Mouse (Mus musculus) hindbrain, embryonic 14.5 days (tissue): ENCODE measurements around the gene U2surp. TPM values are rescaled to one million over a fixed set of nuclear protein-coding genes. Genes with fewer than 3 reads are reported as not detected.
A peak's percentile ranks its signal among the peaks of the same experiment; 100 is the strongest.
"Not testable (repeated sequence)": the region's sequence is repeated elsewhere in the genome, so short reads cannot be mapped to it uniquely, and the experiment has no call there.

Experiments used
- ATAC-seq: fragments of 200-750 bp; cut with Nextera tagmentation; 2 replicates; pipeline ENCODE4 v1.8.0; 2017; ENCODE audit warnings: moderate number of reproducible peaks, mild to moderate bottlenecking, moderate TSS enrichment, moderate library complexity; ENCODE audit not compliant: low FRiP score
- DNase-seq: peaks from one replicate; pipeline ENCODE4 v3.0.0-alpha.2; 2015; ENCODE audit warnings: low spot score
- H3K27ac ChIP-seq: fragments of 300-500 bp; sonication (generic); 2 replicates; pipeline ENCODE4 v1.5.1; 2014; ENCODE audit warnings: mild to moderate bottlenecking, moderate library complexity
- H3K27me3 ChIP-seq: fragments of 300-500 bp; sonication (generic); 2 replicates; pipeline ENCODE4 v1.6.1; 2014; ENCODE audit warnings: mild to moderate bottlenecking, low read length, mixed read lengths; ENCODE audit not compliant: control insufficient read depth, insufficient read depth
- H3K36me3 ChIP-seq: fragments of 300-500 bp; sonication (generic); replicated peaks from 2 replicates; pipeline ENCODE4 v1.6.1; 2014; ENCODE audit not compliant: control insufficient read depth, insufficient read depth
- H3K4me1 ChIP-seq: fragments of 300-500 bp; sonication (generic); replicated peaks from 2 replicates; pipeline ENCODE4 v1.6.1; 2014; ENCODE audit warnings: antibody characterized with exemption, low read length, mixed read lengths; ENCODE audit not compliant: control insufficient read depth, insufficient read depth
- H3K4me2 ChIP-seq: fragments of 300-500 bp; sonication (generic); replicated peaks from 2 replicates; pipeline ENCODE4 v1.6.1; 2014; ENCODE audit warnings: mild to moderate bottlenecking, moderate library complexity
- H3K4me3 ChIP-seq: fragments of 300-500 bp; sonication (generic); replicated peaks from 2 replicates; pipeline ENCODE4 v1.5.1; 2014; ENCODE audit warnings: mild to moderate bottlenecking, low read length
- H3K9ac ChIP-seq: fragments of 300-500 bp; sonication (generic); 2 replicates; pipeline ENCODE4 v1.6.1; 2014
- H3K9me3 ChIP-seq: fragments of 300-500 bp; sonication (generic); 2 replicates; pipeline ENCODE4 v1.6.1; 2016; ENCODE audit warnings: low read length; ENCODE audit not compliant: control insufficient read depth
- WGBS: fragments of 180-500 bp; shearing (Covaris S2); extraction: QIAGEN DNeasy Blood & Tissue Kit; methylation state at CpG from one replicate; pipeline ENCODE4 v1.1.7; 2014; 5-methylcytosine and 5-hydroxymethylcytosine counted together
- polyA plus RNA-seq: library from polyadenylated mRNA; unstranded; fragments of >200 nt; fragmentation: Nextera tagmentation; extraction: Ambion mirVana; gene quantifications from 2 replicates; pipeline ENCODE4 v1.2.1, GENCODE M21; 2014

Gene U2surp
- polyA plus RNA-seq, 1 experiment from 2014 or later, result 119 TPM

DNA sequence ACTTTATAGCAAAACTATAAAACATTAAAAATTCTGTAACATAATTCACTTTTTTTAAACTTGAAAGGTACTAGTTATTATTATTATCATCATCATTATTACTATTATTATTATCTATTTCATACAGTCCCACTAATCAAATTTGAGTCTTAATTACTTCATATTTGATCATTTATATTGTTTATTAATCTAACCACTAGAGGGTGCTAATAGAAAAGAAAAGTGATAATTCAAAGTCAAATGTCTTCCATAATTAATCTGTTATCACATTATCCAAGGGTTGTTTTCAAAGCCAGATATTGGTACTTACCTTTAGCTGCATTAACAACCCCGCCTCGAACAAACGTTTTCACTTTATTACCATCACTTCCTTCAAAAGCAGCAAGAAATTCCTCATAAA lies 18.4 kb downstream of the U2surp start:
- Histone ChIP-seq H3K9me3 (no peaks in the 10 kb centered on the region), H3K27ac (no peak overlapping the region), H3K4me2 (no peak overlapping the region), H3K4me1 (no peaks in the 10 kb centered on the region), H3K36me3 (peaks cover 50% of the 10 kb centered on the region), H3K27me3 (no peaks in the 10 kb centered on the region), H3K4me3 (no peak overlapping the region), H3K9ac (no peak overlapping the region)
- no peak for ATAC-seq
- WGBS, result 94% methylated on average over 3 of the region's 3 CpGs
- DNase-seq, result peak; percentile 44

DNA sequence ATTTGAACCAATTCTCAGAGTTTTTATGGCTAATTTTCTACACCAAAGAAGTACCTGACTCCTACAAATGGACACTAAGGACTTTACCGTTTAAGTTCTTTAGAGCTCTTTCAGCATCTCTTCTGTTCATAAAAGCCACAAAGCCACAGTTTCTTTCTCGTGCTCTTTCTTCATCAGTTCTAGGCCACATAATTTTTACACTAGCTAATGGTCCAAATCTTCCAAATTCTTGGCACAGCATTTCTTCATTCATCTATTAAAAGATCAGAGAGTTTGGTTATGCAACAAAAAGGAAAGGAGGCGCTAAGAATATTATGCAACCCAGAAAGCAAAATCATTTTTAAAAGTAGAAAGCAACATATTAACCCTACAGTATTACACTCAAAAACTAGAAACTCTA lies 21.8 kb downstream of the U2surp start:
- 94% methylated on average over 3 of the region's 3 CpGs for WGBS
- H3K4me2 ChIP-seq, result no peak overlapping the region
- no peak overlapping the region for H3K27ac ChIP-seq
- H3K36me3 ChIP-seq, result peaks cover 54% of the 10 kb centered on the region
- ATAC-seq (no peak), DNase-seq (no peak)
- no peaks in the 10 kb centered on the region for H3K27me3 ChIP-seq
- no peaks in the 10 kb centered on the region for H3K4me1 ChIP-seq
- H3K9ac ChIP-seq, result no peak overlapping the region
- no peak overlapping the region for H3K4me3 ChIP-seq
- H3K9me3 ChIP-seq, result no peaks in the 10 kb centered on the region

DNA sequence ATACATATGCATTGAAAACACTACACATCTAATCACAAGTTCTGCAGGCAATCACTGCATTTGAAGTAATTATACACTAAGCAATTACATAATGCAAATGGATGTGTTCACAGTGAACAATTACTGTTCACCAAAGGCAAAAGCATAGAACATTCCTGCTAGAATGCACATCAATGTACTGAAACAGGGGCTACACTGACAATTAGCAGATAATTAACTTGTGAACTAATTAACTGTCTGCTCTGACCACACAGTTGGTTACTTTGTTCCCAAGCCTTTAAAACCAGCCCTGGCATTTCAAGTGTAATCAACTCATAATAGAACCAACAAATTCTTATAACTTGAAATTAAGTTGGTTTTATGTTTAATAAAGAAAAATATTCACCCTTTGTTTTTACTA lies 22.9 kb downstream of the U2surp start:
- Histone ChIP-seq H3K36me3 (peaks cover 61% of the 10 kb centered on the region), H3K9ac (no peak overlapping the region), H3K4me1 (no peaks in the 10 kb centered on the region), H3K27ac (no peak overlapping the region), H3K4me3 (no peak overlapping the region), H3K9me3 (no peaks in the 10 kb centered on the region), H3K27me3 (no peaks in the 10 kb centered on the region), H3K4me2 (no peak overlapping the region)
- no peak for DNase-seq
- ATAC-seq, result no peak

DNA sequence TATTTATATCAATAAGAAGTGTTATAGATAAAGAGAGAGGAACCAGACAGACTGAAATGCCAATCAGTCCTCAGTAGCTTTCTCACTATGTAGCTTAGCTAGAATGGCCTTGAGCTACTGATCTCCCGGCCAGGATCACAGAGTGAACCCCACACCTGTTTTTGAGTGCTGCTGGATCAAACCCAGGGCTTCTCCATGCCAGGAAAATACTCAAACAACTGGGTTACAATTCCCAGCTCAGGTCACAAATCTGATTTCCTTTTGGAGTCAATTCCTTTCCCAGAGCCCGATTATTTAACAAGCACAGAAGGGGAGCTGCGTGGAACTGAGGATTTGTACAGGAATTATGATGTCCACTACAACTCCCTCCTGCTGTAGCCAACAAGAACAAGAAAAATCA lies 31.8 kb downstream of the U2surp start:
- H3K4me1 ChIP-seq, result no peaks in the 10 kb centered on the region
- no peaks in the 10 kb centered on the region for H3K9me3 ChIP-seq
- no peak for DNase-seq
- H3K4me2 ChIP-seq, result no peak overlapping the region
- no peak overlapping the region for H3K27ac ChIP-seq
- H3K9ac ChIP-seq, result no peak overlapping the region
- ATAC-seq, result no peak
- H3K4me3 ChIP-seq, result no peak overlapping the region
- H3K36me3 ChIP-seq, result peaks cover 81% of the 10 kb centered on the region
- WGBS, result 92% methylated on average over 3 of the region's 3 CpGs
- no peaks in the 10 kb centered on the region for H3K27me3 ChIP-seq

DNA sequence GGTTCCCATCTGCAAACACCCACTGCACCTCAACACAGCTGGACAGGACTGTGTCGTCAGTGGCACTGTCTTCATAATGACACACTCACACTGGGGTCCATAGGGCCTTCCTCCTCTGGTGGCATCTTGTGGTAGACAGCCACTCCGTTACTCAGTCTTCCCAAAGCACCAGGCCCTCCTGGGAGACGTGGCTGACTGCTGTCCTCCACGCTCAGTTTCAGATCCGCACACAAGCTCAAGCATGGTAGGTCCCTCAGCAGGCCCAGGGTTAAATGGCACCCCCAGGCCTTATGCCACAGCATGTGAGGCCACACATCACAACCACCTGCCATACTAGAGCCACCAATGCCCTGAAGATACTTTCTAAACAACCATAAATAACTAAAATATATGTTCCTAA lies 33.4 kb downstream of the U2surp start:
- H3K4me1 ChIP-seq, result no peaks in the 10 kb centered on the region
- WGBS, result 89% methylated on average over 5 of the region's 5 CpGs
- DNase-seq (no peak), ATAC-seq (no peak)
- no peak overlapping the region for H3K4me3 ChIP-seq
- H3K4me2 ChIP-seq, result no peak overlapping the region
- no peak overlapping the region for H3K27ac ChIP-seq
- no peaks in the 10 kb centered on the region for H3K9me3 ChIP-seq
- H3K9ac ChIP-seq, result no peak overlapping the region
- H3K27me3 ChIP-seq, result no peaks in the 10 kb centered on the region
- peaks cover 80% of the 10 kb centered on the region for H3K36me3 ChIP-seq

DNA sequence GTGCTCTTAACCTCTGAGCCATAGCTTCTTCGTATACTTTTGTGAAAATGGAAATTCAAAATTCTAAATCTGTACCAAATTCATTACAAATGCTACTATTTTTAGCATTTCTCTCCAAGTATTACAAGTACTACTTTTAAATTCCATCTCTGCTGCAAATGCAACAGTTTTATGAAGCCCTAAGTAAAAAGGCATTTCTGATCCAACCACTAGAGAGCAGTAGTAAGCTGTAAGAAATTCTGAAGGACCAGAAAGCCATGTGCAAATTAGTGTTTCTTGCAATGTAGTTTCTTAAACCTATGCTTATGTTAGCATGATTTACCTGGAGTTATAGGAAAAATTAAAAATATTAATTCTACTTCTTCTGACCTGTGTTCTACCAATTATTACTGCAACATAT lies 38.9 kb downstream of the U2surp start:
- 83% methylated on average over 1 of the region's 1 CpGs for WGBS
- DNase-seq (peak; percentile 80), ATAC-seq (no peak)
- H3K9me3 ChIP-seq, result no peaks in the 10 kb centered on the region
- H3K36me3 ChIP-seq, result peaks cover 67% of the 10 kb centered on the region
- no peak overlapping the region for H3K27ac ChIP-seq
- no peaks in the 10 kb centered on the region for H3K27me3 ChIP-seq
- no peak overlapping the region for H3K4me2 ChIP-seq
- H3K4me3 ChIP-seq, result no peak overlapping the region
- H3K4me1 ChIP-seq, result no peaks in the 10 kb centered on the region
- no peak overlapping the region for H3K9ac ChIP-seq

DNA sequence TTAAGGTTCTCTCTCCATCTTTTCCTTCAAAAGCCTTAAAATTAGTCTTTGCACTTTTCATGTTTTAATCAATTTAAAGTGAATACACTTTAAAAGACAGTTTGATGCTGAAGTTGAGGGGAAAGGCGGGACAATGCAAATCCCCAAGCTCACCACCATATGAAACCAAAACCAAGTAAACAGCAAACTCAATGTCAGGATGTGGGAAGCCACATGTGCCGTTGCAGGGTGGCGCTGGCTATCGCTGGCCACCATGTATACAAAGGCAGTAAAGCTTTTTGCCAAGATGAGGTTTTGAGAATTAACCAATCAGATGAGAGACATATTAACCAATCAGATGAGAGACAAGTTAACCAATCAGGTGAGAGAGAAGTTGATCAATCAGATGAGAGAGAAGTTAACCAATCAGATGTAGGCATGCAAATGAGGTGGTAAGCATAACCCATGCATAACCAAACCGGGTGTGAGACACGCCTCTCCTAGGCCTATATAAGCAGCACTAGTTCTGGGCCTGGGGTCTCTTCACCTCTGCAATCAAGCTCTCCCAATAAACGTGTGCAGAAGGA lies 42.7 kb downstream of the U2surp start:
- H3K9ac ChIP-seq, H3K4me2 ChIP-seq, H3K9me3 ChIP-seq, DNase-seq, H3K27me3 ChIP-seq, H3K4me3 ChIP-seq, H3K4me1 ChIP-seq, ATAC-seq, H3K27ac ChIP-seq: not testable (repeated sequence)
- WGBS, result 96% methylated on average over 7 of the region's 7 CpGs
- peaks cover 68% of the 10 kb centered on the region for H3K36me3 ChIP-seq

DNA sequence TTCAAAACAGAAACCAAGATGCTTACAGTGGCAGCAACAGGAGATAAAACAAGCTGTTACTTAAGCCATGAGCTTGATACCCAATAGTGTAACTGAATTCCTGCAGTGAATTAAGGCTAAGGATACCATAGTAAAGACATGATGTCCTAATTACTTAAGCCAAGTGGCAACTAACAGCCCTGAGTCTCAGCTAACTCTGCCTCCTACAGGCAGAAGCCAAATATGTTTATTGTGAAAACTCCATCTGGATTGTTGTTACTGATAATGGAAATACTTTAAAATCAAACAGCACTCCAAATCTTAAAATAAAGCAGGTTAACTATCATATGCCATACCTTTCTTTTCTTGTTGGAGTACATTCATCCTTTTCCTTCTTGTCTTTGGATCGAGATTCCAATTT lies 47.8 kb downstream of the U2surp start:
- peaks cover 67% of the 10 kb centered on the region for H3K36me3 ChIP-seq
- no peak for ATAC-seq
- DNase-seq, result no peak

DNA sequence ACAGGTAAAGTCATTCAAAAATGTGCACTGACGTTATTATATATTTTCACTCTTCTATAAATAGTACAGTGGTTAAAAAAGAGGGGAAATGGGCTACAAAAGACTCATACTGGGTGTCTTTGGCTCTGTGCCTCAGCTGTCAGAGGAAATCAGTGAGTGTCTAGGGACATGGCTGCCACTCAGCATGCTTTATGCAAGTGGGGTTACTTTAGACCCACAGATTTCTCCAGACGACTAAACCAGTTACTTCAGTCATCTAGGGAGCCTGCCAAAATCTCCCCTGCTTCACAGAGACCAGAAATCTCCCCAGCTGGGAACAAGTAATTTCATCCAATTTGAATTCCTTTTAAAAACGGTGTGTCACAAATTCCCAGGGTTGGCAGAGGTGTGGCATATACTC lies 59.9 kb downstream of the U2surp start:
- H3K27me3 ChIP-seq, result no peaks in the 10 kb centered on the region
- ATAC-seq, result no peak; the same call in 1 of the 2 replicates
- 56% methylated on average over 3 of the region's 3 CpGs for WGBS
- H3K4me3 ChIP-seq, result no peak overlapping the region
- H3K9ac ChIP-seq, result no peak overlapping the region
- H3K27ac ChIP-seq, result no peak overlapping the region
- H3K36me3 ChIP-seq, result no peaks in the 10 kb centered on the region
- no peak for DNase-seq
- no peaks in the 10 kb centered on the region for H3K4me1 ChIP-seq
- no peaks in the 10 kb centered on the region for H3K9me3 ChIP-seq
- no peak overlapping the region for H3K4me2 ChIP-seq

More for the DNA sequence above, 47.8 kb downstream of the U2surp start:
- 100% methylated on average over 1 of the region's 1 CpGs for WGBS
- no peaks in the 10 kb centered on the region for H3K9me3 ChIP-seq
- no peak overlapping the region for H3K27ac ChIP-seq
- no peaks in the 10 kb centered on the region for H3K27me3 ChIP-seq
- H3K9ac ChIP-seq, result no peak overlapping the region
- no peaks in the 10 kb centered on the region for H3K4me1 ChIP-seq
- H3K4me3 ChIP-seq, result no peak overlapping the region
- no peak overlapping the region for H3K4me2 ChIP-seq

DNA sequence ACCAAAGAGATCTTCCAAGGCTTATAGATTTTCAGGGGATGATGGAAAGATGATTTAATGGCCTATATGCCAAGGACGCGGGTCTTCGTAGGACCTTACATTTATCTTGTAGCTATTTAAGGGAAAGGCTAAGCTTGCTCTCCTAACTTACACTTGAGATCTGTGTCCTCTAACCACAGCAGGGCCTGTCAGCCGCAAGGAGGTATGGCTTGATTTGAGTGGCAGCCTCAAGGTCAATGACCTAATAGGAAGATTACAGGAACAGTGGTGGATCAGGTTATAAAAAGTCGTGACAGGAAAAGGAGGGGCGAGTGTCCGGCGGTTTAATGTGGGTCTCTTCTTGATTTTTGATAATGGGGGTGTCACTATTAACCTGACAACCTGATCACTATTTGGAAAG lies 61.2 kb downstream of the U2surp start:
- over 99% methylated on average over 8 of the region's 8 CpGs for WGBS
- Histone ChIP-seq H3K9me3 (no peaks in the 10 kb centered on the region), H3K9ac (no peak overlapping the region), H3K4me1 (no peaks in the 10 kb centered on the region), H3K4me3 (no peak overlapping the region), H3K27me3 (no peaks in the 10 kb centered on the region), H3K27ac (no peak overlapping the region), H3K4me2 (no peak overlapping the region), H3K36me3 (no peaks in the 10 kb centered on the region)
- ATAC-seq, result no peak
- DNase-seq, result no peak
